Mouse (Mus musculus) heart, embryonic 15.5 days (tissue): Measurements from ENCODE around the gene Nkain2. TPM values are rescaled to one million over a fixed set of nuclear protein-coding genes. Genes with fewer than 3 reads are reported as not detected.

Experiments used
- ATAC-seq: fragments of 200-750 bp; cut with Nextera tagmentation; replicated peaks from 2 replicates; pipeline ENCODE4 v1.8.0; 2017; ENCODE audit warnings: low read depth, moderate TSS enrichment; ENCODE audit not compliant: insufficient number of reproducible peaks, insufficient read depth, low FRiP score
- H3K27ac ChIP-seq: fragments of 300-500 bp; sonication (generic); 2 replicates; pipeline ENCODE4 v1.5.1; 2015; ENCODE audit warnings: mild to moderate bottlenecking, inconsistent platforms
- H3K27me3 ChIP-seq: fragments of 300-500 bp; sonication (generic); 2 replicates; pipeline ENCODE4 v1.6.1; 2015; ENCODE audit warnings: inconsistent platforms
- H3K36me3 ChIP-seq: fragments of 300-500 bp; sonication (generic); 2 replicates; pipeline ENCODE4 v1.6.1; 2015; ENCODE audit warnings: mild to moderate bottlenecking, inconsistent platforms
- H3K4me1 ChIP-seq: fragments of 300-500 bp; sonication (generic); replicated peaks from 2 replicates; pipeline ENCODE4 v1.6.1; 2015; ENCODE audit warnings: inconsistent platforms
- H3K4me2 ChIP-seq: fragments of 300-500 bp; sonication (generic); 2 replicates; pipeline ENCODE4 v1.6.1; 2015; ENCODE audit warnings: inconsistent platforms, mild to moderate bottlenecking, moderate library complexity
- H3K4me3 ChIP-seq: fragments of 300-500 bp; sonication (generic); 2 replicates; pipeline ENCODE4 v1.5.1; 2015; ENCODE audit warnings: mild to moderate bottlenecking, inconsistent platforms
- H3K9ac ChIP-seq: fragments of 300-500 bp; sonication (generic); 2 replicates; pipeline ENCODE4 v1.6.1; 2015; ENCODE audit warnings: mild to moderate bottlenecking, inconsistent platforms
- H3K9me3 ChIP-seq: fragments of 300-500 bp; sonication (generic); replicated peaks from 2 replicates; pipeline ENCODE4 v1.6.1; 2016; ENCODE audit warnings: inconsistent platforms
- WGBS: fragments of 180-500 bp; shearing (Covaris S2); methylation state at CpG from one replicate; pipeline ENCODE4 v1.1.7; 2015; ENCODE audit warnings: mixed read lengths; 5-methylcytosine and 5-hydroxymethylcytosine counted together
- polyA plus RNA-seq: library from polyadenylated mRNA; unstranded; fragments of >200 nt; fragmentation: Nextera tagmentation; extraction: Ambion mirVana; gene quantifications from 2 replicates; pipeline ENCODE4 v1.2.1, GENCODE M21; 2015

Nkain2 gene
- polyA plus RNA-seq, 1 experiment from 2014 or later, result 0.50 TPM

- Histone ChIP-seq H3K9me3 (no peaks in the 10 kb centered on the region), H3K27me3 (no peaks in the 10 kb centered on the region), H3K9ac (no peak overlapping the region), H3K27ac (no peak overlapping the region), H3K4me1 (no peaks in the 10 kb centered on the region), H3K4me3 (no peak overlapping the region), H3K36me3 (no peaks in the 10 kb centered on the region), H3K4me2 (no peak overlapping the region)
- no peak for ATAC-seq
- 29% methylated on average over 2 of the region's 2 CpGs for WGBS
Observed at GRCm38 (mm10) chr10:31899501-31899900, 990.8 kb downstream of the Nkain2 start.

GRCm38 (mm10) chr10:31873323-31873895, 1016.9 kb downstream of the Nkain2 start:
- Histone ChIP-seq H3K4me1 (no peaks in the 10 kb centered on the region), H3K4me2 (no peak overlapping the region), H3K9me3 (no peaks in the 10 kb centered on the region), H3K9ac (no peak overlapping the region), H3K36me3 (no peaks in the 10 kb centered on the region), H3K4me3 (no peak overlapping the region), H3K27ac (no peak overlapping the region), H3K27me3 (no peaks in the 10 kb centered on the region)
- no peak for ATAC-seq
- whole genome bisulfite sequencing, result 55% methylated on average over 4 of the region's 4 CpGs

GRCm38 (mm10) chr10:31868275-31868674, 1022.0 kb downstream of the Nkain2 start:
- H3K9me3 ChIP-seq, result no peaks in the 10 kb centered on the region
- no peak overlapping the region for H3K9ac ChIP-seq
- no peaks in the 10 kb centered on the region for H3K36me3 ChIP-seq
- 75% methylated on average over 1 of the region's 1 CpGs for WGBS
- no peaks in the 10 kb centered on the region for H3K4me1 ChIP-seq
- no peak overlapping the region for H3K4me2 ChIP-seq
- no peak for ATAC-seq
- H3K27ac ChIP-seq, result no peak overlapping the region
- H3K27me3 ChIP-seq, result no peaks in the 10 kb centered on the region
- no peak overlapping the region for H3K4me3 ChIP-seq

- Histone ChIP-seq H3K9ac (no peak overlapping the region), H3K27ac (no peak overlapping the region), H3K4me3 (no peak overlapping the region), H3K4me2 (no peak overlapping the region), H3K27me3 (no peaks in the 10 kb centered on the region), H3K36me3 (no peaks in the 10 kb centered on the region), H3K4me1 (no peaks in the 10 kb centered on the region), H3K9me3 (no peaks in the 10 kb centered on the region)
- no peak for ATAC-seq
- 66% methylated on average over 1 of the region's 1 CpGs for WGBS
Observed at GRCm38 (mm10) chr10:31827041-31827440, 1063.2 kb downstream of the Nkain2 start.

- Histone ChIP-seq H3K4me1 (no peaks in the 10 kb centered on the region), H3K4me2 (no peak overlapping the region), H3K36me3 (no peaks in the 10 kb centered on the region), H3K27me3 (no peaks in the 10 kb centered on the region), H3K4me3 (no peak overlapping the region), H3K27ac (no peak overlapping the region), H3K9ac (no peak overlapping the region), H3K9me3 (no peaks in the 10 kb centered on the region)
- ATAC-seq, result no peak; the same call in 1 of the 2 replicates
- WGBS, result 46% methylated on average over 3 of the region's 3 CpGs
Observed at GRCm38 (mm10) chr10:31812543-31812942, 1077.7 kb downstream of the Nkain2 start.

- Histone ChIP-seq H3K4me1 (no peaks in the 10 kb centered on the region), H3K9me3 (no peaks in the 10 kb centered on the region), H3K36me3 (no peaks in the 10 kb centered on the region), H3K9ac (no peak overlapping the region), H3K4me2 (no peak overlapping the region), H3K27me3 (no peaks in the 10 kb centered on the region), H3K27ac (no peak overlapping the region), H3K4me3 (no peak overlapping the region)
- 20% methylated on average over 5 of the region's 5 CpGs for WGBS
- no peak for ATAC-seq
Observed at GRCm38 (mm10) chr10:31742443-31743057, 1147.7 kb downstream of the Nkain2 start.

GRCm38 (mm10) chr10:31728036-31728435, 1162.2 kb downstream of the Nkain2 start:
- Histone ChIP-seq H3K4me3 (no peak overlapping the region), H3K9me3 (no peaks in the 10 kb centered on the region), H3K4me1 (no peaks in the 10 kb centered on the region), H3K4me2 (no peak overlapping the region), H3K36me3 (no peaks in the 10 kb centered on the region), H3K9ac (no peak overlapping the region), H3K27ac (no peak overlapping the region), H3K27me3 (no peaks in the 10 kb centered on the region)
- no peak for ATAC-seq

- no peak for ATAC-seq
Observed at GRCm38 (mm10) chr10:31647270-31647669, 1243.0 kb downstream of the Nkain2 start.

GRCm38 (mm10) chr10:31646083-31646482, 1244.2 kb downstream of the Nkain2 start:
- Histone ChIP-seq H3K4me3 (no peak overlapping the region), H3K4me2 (no peak overlapping the region), H3K9ac (no peak overlapping the region), H3K4me1 (no peaks in the 10 kb centered on the region), H3K36me3 (no peaks in the 10 kb centered on the region), H3K27me3 (no peaks in the 10 kb centered on the region), H3K27ac (no peak overlapping the region), H3K9me3 (no peaks in the 10 kb centered on the region)
- no peak for ATAC-seq
- WGBS, result 62% methylated on average over 1 of the region's 1 CpGs

More at GRCm38 (mm10) chr10:31647270-31647669, 1243.0 kb downstream of the Nkain2 start:
- Histone ChIP-seq H3K36me3 (no peaks in the 10 kb centered on the region), H3K27me3 (no peaks in the 10 kb centered on the region), H3K4me1 (no peaks in the 10 kb centered on the region), H3K4me3 (no peak overlapping the region), H3K4me2 (no peak overlapping the region), H3K9ac (no peak overlapping the region), H3K9me3 (no peaks in the 10 kb centered on the region), H3K27ac (no peak overlapping the region)
- 65% methylated on average over 3 of the region's 3 CpGs for WGBS

Other genes with a start within 250 kb of the Nkain2 start
- gene Trdn, start 190.1 kb upstream of the Nkain2 start, polyA plus RNA-seq, result 196 and 308 TPM in 2 replicates